Mouse (Mus musculus) olfactory bulb, adult 2 months (tissue): ENCODE measurements around the gene Slc13a5. TPM values are rescaled to one million over a fixed set of nuclear protein-coding genes. Genes with fewer than 3 reads are reported as not detected.
A peak's percentile ranks its signal among the peaks of the same experiment; 100 is the strongest.

Experiments
- H3K27ac ChIP-seq: fragments of 200-500 bp; 2 replicates; pipeline ENCODE4 v1.5.1; 2012; ENCODE audit warnings: low read depth, low read length; ENCODE audit not compliant: insufficient read depth
- H3K4me1 ChIP-seq: fragments of 200-500 bp; 2 replicates; pipeline ENCODE4 v1.6.1; 2012; ENCODE audit warnings: low read length; ENCODE audit not compliant: control insufficient read depth, insufficient read depth
- H3K4me3 ChIP-seq: fragments of 200-500 bp; 2 replicates; pipeline ENCODE4 v1.5.1; 2012; ENCODE audit warnings: mild to moderate bottlenecking, low read depth, low read length, moderate library complexity; ENCODE audit not compliant: insufficient read depth
- CTCF ChIP-seq: fragments of 200-500 bp; IDR thresholded peaks from 2 replicates; pipeline ENCODE4 v1.5.1; 2012; ENCODE audit warnings: low read depth, mild to moderate bottlenecking, low read length, moderate library complexity; ENCODE audit not compliant: insufficient read depth
- POLR2A ChIP-seq: fragments of 200-500 bp; IDR thresholded peaks from 2 replicates; pipeline ENCODE4 v1.6.1; 2012; ENCODE audit warnings: mild to moderate bottlenecking, low read depth, low read length, moderate library complexity; ENCODE audit not compliant: insufficient read depth
- WGBS: fragments of 180-500 bp; shearing (Covaris S2); methylation state at CpG from one replicate; pipeline ENCODE4 v1.1.7; 2018; 5-methylcytosine and 5-hydroxymethylcytosine counted together
- polyA plus RNA-seq: library from polyadenylated mRNA; stranded (reverse); fragments of >200 nt; gene quantifications from 2 replicates; pipeline ENCODE4 v1.2.4, GENCODE M21; 2012; ENCODE audit warnings: low replicate concordance; ENCODE audit not compliant: missing spikeins, insufficient read depth, insufficient read length

Gene Slc13a5
- polyA plus RNA-seq: not detected in 2 replicates

DNA sequence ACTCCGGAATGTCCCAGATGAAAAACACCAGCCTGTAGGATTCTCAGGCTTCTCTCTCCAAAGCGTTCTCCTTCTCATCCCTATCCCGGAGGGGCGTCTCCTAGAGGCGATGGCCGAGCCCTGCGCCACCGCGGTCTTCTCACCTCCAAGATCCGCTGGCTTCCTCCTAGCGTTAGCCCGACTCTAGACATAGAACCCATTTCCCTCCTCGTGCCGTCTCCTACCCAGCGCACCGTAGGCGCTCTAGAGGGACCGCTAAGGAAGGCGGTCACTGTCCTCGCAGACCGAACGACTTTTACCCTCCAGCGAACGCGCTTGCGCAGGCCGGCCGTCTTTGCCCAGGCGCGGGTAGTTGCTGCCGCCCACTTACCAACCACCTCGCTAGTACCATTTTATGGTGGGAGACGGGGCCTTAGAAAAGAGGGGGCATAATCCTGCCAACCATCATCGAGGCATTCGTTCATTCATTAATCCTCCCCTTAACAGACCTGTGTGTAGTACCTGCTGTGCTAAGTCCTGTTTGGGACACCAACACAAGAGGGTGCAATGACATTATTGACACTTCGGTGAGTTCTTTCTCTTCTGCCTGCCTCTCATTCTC, at the start of gene Slc13a5:
Gene Slc13a5, minus strand, starts transcription at position 263 of the 601 bp plus-strand sequence.
- H3K4me1 ChIP-seq: peaks cover 20% of the 10 kb centered on the region
- H3K4me3 ChIP-seq: peak within 1 kb of the TSS; percentile 40
- H3K27ac ChIP-seq: no peak within 1 kb of the TSS
- TF ChIP-seq POLR2A: no peak
- TF ChIP-seq CTCF: no peak
- WGBS: 9% methylated on average over 36 of the region's 36 CpGs

DNA sequence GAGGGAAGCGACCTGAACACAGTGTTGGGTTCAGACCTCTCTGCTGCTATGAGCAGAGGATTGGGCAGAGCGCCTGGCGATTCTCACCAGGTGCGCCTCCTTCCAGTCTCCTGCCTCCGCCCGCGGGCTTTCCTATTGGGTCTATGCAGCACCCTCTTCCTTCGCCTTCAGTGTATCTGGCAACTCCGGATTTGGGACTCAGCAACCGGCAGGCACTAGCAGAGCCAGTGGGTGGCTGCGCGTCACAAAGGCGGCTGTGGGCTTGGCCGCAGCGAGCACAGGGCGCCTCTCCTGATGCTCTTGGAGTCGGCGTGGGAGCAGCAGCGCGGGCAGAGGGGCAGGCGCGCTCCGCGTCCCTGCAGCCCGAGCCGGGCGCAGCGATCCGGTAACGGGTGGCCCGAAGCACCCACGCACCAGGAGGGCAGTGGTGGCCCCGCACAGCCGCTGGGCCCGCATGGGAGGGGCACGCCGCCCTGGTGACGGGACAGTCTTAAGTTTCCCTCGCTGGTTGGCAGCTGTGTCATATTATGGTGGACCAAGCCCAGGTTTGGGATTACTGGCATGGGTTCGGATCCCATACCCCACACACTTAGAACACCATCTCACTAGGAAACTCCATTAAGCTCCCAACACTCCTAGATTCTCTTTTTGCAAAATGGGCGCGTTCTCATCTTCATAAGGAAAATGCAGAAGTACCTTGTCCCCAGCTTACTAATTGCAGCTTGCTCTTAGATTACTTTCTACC, 47.3 kb upstream of the Slc13a5 start, which contains the start of gene Fbxo39:
Gene Fbxo39, plus strand, starts transcription at position 294 of the 745 bp plus-strand sequence.
- WGBS: 12% methylated on average over 42 of the region's 42 CpGs
- Histone ChIP-seq H3K4me3 (peak within 1 kb of the TSS; percentile 40), H3K27ac (no peak within 1 kb of the TSS), H3K4me1 (peaks cover 7% of the 10 kb centered on the region)
- TF ChIP-seq POLR2A (no peak; the same call in 1 of the 2 replicates), CTCF (no peak)

DNA sequence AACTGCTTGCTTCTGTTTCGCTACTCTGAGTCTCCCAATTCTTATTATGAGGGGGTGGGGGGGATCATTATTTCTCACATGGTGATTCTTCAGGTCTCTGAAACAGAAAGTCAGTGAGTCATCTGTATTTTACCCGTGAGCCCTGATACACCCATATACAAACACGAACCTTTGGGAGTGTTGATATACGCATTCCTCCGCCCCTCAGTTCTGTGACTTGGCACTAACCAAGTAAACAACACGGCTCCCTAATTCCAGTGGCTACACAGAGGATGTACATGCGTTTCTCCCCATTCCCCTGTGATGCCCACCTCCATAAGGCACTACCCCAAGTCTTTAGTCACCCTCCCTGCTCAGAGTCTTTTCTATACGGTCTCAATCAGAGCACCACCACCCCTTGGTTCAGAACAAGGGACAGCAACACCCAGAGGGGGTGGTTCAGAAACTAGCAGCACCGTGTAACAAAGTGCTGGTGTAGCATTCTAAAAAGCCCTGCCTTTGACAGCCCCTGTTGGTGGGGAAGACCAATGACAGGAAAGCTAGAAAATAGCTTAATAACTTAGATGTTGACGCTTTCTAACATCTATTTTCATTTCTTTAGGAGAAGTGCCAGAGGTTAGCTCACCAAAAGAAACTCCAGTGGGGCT, 44.5 kb upstream of the Slc13a5 start:
- TF ChIP-seq CTCF (no peak), POLR2A (no peak)
- WGBS: 61% methylated on average over 10 of the region's 10 CpGs
- Histone ChIP-seq H3K4me1 (peaks cover 7% of the 10 kb centered on the region), H3K27ac (no peak overlapping the region), H3K4me3 (no peak overlapping the region)

DNA sequence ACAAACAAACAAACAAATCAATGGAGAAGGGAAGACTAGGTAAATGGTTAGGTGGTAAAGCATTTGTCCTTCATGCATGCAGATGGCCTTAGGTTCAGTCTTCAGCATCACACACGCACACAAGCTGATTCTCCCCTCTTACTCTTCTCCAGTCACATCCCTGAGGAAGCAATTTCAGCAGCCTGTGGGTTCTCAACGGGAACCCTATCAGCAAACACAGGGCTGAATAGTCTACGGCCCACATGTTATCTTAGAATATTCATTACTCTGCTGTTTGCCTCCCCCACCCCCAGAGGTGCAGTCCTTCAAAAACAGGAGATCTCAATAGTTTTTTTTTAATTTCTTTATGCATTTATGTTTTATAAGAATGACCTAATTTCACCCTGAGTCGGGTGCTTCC, 43.5 kb upstream of the Slc13a5 start:
- H3K4me3 ChIP-seq: no peak overlapping the region
- TF ChIP-seq CTCF: no peak
- TF ChIP-seq POLR2A: no peak
- WGBS: 89% methylated on average over 4 of the region's 4 CpGs
- no peak overlapping the region for H3K27ac ChIP-seq
- H3K4me1 ChIP-seq: peaks cover 7% of the 10 kb centered on the region

DNA sequence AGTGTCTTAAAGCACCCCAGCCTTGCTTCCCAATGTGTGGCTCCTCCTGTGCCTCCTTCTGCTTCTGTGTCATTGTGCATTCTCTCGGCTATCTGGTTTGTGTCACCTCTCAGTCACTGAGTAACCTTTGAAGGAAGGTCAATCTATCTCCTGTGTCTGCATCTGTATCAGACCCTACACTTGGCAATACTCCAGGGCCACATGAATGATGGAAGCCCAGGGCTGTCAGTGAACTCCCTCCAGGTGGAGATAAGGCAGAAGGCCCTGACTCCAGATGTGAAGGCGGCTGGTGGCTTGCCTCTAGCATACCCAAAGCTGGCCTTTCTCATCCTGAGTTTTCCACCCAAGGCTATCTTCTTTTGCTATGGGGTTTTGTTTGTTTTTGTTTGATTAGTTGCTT, 42.0 kb upstream of the Slc13a5 start:
- TF ChIP-seq CTCF (no peak), POLR2A (no peak)
- Histone ChIP-seq H3K4me3 (no peak overlapping the region), H3K4me1 (peaks cover 1% of the 10 kb centered on the region; the same call in 1 of the 2 replicates), H3K27ac (no peak overlapping the region)
- 83% methylated on average over 2 of the region's 2 CpGs for WGBS

DNA sequence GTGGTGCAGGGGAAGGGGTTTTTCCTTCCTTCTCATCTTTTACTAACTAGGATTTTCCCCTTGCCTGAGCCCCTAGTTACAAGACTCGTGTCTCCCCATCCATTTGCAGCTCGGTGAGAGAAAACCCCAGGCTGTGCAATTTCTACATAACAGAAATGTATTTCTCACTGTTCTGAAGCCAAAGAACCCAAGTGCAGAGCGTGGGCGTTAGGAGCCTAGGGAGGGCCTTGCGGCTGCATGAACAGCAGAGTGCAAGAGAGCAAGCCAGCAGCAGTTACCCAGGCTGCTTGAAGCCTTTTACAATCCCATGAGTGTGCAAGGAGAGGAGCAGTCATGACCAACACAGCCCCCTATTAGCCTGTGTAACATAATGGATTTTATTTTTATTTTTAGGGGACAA, 40.4 kb upstream of the Slc13a5 start:
- 55% methylated on average over 5 of the region's 5 CpGs for WGBS

DNA sequence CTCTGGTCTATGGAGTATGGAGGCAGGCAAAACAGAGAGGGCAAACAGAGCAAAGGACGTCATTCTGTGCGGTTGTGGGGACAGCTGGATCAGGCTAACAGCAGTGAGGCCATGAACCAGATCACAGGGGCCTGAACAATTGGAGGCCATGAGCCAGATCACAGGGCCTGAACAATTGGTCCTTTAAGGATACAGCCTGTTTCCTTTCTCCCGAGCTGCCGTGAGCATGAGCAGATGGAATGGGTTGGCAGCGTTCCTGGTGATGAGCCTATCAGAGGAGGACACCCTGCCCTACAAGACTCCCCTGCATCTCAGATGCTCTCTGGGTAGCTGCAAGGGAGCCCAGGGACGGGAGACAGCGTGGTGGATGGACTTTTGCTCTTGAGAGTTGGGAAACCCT, 35.2 kb upstream of the Slc13a5 start:
- peak overlapping the region; percentile 11; the same call in 1 of the 2 replicates for H3K27ac ChIP-seq
- TF ChIP-seq CTCF (no peak), POLR2A (no peak)
- 81% methylated on average over 7 of the region's 7 CpGs for WGBS
- peaks cover 7% of the 10 kb centered on the region; the same call in 1 of the 2 replicates for H3K4me1 ChIP-seq
- H3K4me3 ChIP-seq: no peak overlapping the region

More for the DNA sequence above, 40.4 kb upstream of the Slc13a5 start:
- H3K4me1 ChIP-seq: 0 out of 2 replicates have a peak, but pooled peaks cover 5% of the 10 kb centered on the region
- H3K27ac ChIP-seq: no peak overlapping the region
- H3K4me3 ChIP-seq: no peak overlapping the region
- TF ChIP-seq POLR2A (no peak), CTCF (no peak)

DNA sequence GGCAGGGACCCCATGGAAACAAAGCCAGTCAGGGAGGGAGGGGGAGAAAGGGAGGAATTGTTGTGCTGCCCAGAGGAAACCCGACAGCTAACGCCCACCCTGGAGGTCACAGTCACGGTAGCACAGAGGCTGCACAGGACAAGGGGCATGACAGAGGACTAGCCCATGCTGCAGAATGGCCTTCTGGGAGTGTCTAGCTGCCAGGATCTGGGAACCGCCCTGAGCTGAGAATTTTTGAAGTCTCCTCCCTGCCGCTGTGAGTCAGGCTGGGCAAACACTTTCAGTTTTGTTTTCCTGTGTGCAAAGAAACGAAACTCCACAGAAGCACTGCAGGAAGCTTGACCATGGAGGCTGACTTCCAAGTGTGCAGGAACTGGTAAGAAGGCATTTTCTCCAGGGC, 34.3 kb upstream of the Slc13a5 start, which contains the start of gene Xaf1:
Gene Xaf1, plus strand, starts transcription at position 296 of the 400 bp plus-strand sequence.
- Histone ChIP-seq H3K4me1 (peaks cover 7% of the 10 kb centered on the region; the same call in 1 of the 2 replicates), H3K27ac (peak within 1 kb of the TSS; percentile 27), H3K4me3 (peak within 1 kb of the TSS; percentile 12)
- no peak for TF ChIP-seq POLR2A
- no peak for TF ChIP-seq CTCF
- 11% methylated on average over 6 of the region's 6 CpGs for WGBS
